Mouse (Mus musculus) testis, adult 2 months (tissue): Measurements from ENCODE around the gene Lpar2.

ENCODE experiments used
- CTCF ChIP-seq: fragments of 200-500 bp; IDR thresholded peaks from 2 replicates; pipeline ENCODE4 v1.5.1; 2012; ENCODE audit warnings: low read depth, mild to moderate bottlenecking, inconsistent platforms, low read length, moderate library complexity; ENCODE audit not compliant: control insufficient read depth, insufficient read depth, insufficient replicate concordance
- POLR2A ChIP-seq: fragments of 200-500 bp; IDR thresholded peaks from 2 replicates; pipeline ENCODE4 v1.6.1; 2012; ENCODE audit warnings: low read depth, mild to moderate bottlenecking, inconsistent platforms, low read length, moderate library complexity; ENCODE audit not compliant: control insufficient read depth

GRCm38 (mm10) chr8:69797661-69798060, 24.6 kb upstream of the Lpar2 start:
- TF ChIP-seq POLR2A, result no peak
- TF ChIP-seq CTCF, result no peak
